Mouse (Mus musculus) 3T3-L1 (cell line): ENCODE data around the gene Tbx10.
A peak's percentile ranks its signal among the peaks of the same experiment; 100 is the strongest.
"Not testable (repeated sequence)": the region's sequence is repeated elsewhere in the genome, so short reads cannot be mapped to it uniquely, and the experiment has no call there.

ENCODE experiments used
- DNase-seq: peaks from one replicate; pipeline ENCODE4 v3.0.0-alpha.2; 2015; ENCODE audit warnings: low read depth, low spot score

Gene Tbx10

GRCm38 (mm10) chr19:4042124-4042523 lies 49.6 kb downstream of the Tbx10 start:
- DNase-seq = no peak

GRCm38 (mm10) chr19:4044109-4044508 lies 51.6 kb downstream of the Tbx10 start:
- not testable (repeated sequence) for DNase-seq

- DNase-seq = peak; percentile 99
Measured at GRCm38 (mm10) chr19:4045966-4046865, 53.7 kb downstream of the Tbx10 start, which contains the start of gene Gstp2. Gene Gstp2 (minus strand): TSS chr19:4046023.

GRCm38 (mm10) chr19:4046866-4047254 lies 54.3 kb downstream of the Tbx10 start:
- DNase-seq = no peak

- DNase-seq = peak; percentile 87
Measured at GRCm38 (mm10) chr19:4047859-4048258, 55.3 kb downstream of the Tbx10 start.

- not testable (repeated sequence) for DNase-seq
Measured at GRCm38 (mm10) chr19:4049069-4049468, 56.5 kb downstream of the Tbx10 start.
